Mouse (Mus musculus) lung, postnatal 10 days (tissue): ENCODE results near the gene Gpr68.
A peak's percentile ranks its signal among the peaks of the same experiment; 100 is the strongest.

Experiments
- DNase-seq: peaks from one replicate; pipeline ENCODE4 v3.0.0; 2021

Gpr68 gene

GRCm38 (mm10) chr12:100909765-100910164 is 1.8 kb upstream of the Gpr68 start:
- no peak for DNase-seq

DNA sequence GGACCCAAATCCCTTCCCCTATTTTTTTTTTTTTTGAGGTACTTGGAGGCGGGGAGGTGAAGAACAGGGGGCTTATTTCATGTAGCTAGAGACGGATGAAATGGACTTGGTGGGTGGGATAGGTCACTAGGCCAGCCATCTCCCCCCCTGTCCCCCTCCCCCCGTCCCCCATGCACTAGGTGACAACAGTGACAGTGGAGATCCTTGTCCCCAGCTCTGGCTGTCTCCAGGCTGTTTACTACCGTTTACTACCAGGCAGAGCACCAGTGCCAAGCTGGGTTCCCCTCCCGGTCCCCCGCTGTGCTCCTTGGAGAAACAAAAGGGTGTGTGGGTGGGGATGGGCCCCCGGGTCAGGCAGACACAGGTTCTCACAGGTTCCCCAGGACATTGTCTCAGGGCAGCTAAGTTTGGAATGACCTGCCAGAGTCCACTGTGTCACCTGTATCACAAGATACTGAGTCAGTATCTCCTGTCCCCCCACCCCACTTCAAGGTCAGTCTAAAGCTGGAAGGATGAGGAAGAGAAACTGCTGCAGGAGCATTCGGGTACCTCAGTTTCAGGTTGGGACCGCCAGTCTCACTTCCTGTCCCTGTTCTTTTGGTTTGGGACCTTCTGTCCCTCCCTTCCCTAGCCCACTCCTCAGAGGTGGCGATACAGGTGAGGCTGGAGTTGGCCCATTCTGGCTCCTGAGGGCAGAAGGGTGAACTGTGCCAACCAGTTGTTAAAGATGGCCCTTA is 468 bp upstream of the Gpr68 start:
- DNase-seq: no peak

DNA sequence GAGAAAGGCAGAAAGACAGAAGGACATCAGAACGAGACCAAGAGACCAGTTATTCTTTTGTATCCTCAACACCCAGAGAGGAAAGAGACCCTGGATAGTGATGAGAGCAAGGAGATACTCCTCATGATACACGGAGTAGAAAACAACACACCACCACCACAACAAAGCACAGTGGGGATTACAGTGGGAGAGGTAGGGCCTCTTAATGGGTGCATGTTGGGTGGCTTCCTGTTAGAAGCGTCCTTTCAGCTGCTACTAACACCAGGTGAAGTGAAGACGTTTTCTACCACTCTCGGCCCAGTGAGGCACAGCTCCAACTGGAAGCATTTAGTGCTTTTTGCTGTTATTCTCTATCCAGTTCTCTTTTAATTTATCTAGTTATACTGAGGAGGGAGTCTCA is 1.1 kb downstream of the Gpr68 start:
- no peak for DNase-seq

- DNase-seq: no peak
Measured at GRCm38 (mm10) chr12:100903761-100904160, 4.2 kb downstream of the Gpr68 start.

- no peak for DNase-seq
Measured at GRCm38 (mm10) chr12:100901386-100901785, 6.6 kb downstream of the Gpr68 start.

GRCm38 (mm10) chr12:100900901-100901300 is 7.1 kb downstream of the Gpr68 start:
- DNase-seq: no peak

DNA sequence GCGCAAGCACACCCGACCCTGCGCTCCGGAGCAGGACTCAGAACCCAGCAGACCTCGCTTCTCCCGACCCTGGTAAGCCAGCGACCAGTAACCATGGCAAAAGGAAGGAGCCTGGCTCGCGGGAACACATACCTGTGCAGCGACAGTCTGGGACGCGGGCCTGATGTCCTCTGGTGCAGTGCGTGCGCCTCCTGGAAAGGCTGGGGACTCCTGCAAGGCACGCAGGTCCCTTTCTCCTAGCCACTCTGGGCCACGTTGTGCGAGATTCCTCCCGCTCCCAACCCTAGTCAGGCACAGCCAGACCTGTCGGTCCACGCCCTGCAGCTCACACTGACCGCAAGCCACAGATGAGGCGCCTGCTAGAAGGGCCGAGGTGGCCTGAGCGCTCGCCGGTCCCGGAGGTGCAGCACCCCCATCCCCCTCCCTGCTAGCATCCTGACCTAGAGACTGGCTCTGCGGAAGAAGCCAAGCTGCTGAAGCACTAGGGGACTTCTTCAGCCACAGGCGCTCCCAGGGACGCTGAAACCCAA is 8.8 kb downstream of the Gpr68 start:
- DNase-seq: no peak

DNA sequence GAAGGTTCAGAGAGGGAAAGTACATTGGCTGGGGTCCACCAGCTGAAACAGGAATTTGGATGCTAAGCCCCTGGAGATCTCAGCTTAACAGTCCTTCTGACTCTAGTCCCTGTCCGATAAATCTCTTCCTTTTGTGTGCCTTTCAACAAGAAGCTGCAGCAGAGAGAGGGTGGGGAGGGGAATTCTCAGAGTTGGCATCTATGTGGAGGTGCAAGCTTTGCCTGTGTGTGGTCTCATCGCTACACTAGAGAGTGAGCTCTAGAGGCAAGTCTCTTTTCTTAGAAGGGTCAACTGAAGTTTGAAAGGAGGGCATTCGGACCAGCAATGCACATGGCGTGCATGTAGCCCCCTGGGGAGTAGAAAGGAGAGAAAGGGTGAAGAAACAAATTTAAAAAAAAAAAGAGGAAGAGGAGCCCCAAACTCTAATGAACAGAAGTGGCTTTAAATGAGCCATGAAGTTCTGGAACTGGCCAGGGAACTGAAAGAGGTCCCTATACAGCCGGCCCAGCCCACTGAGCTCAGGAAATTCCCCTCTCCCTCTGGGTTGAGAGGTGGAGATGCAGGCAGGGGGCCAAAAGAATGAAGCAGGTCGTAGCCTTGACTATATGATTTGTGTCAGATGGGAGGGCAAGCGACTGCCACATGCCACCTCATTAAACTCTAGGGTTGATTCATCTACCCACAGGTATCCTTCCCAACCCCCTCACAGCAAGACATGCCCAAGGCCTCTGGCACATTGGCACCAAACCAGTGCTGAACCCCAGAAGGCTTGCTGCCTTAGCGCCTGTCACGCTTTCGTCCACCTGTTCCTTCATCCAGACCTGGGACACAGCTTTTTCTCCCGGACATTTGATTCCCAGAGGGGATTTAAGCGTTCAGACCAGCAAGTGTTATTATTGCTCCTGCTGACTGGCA is 10.0 kb downstream of the Gpr68 start:
- no peak for DNase-seq

- DNase-seq: no peak
Measured at GRCm38 (mm10) chr12:100896661-100897060, 11.3 kb downstream of the Gpr68 start.

DNA sequence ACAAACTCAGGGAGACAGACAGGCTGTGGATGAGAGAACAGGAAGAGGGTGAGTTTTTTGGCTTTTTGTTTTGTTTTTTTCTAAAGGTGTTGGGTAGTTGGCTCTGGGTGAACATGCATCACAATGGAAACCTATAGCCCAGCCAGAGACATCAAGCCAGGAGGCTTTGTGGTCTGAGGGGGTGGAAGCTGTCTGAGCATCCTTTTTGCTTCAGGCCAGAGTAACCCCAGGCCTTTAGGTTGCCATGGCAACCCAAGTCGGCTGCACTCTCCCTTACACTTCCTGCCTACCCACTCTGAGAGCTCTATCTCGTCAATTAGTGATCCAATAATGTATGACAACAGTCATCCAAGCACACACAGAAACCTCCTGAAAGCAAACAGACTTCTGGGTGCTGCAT is 12.5 kb downstream of the Gpr68 start:
- no peak for DNase-seq

DNA sequence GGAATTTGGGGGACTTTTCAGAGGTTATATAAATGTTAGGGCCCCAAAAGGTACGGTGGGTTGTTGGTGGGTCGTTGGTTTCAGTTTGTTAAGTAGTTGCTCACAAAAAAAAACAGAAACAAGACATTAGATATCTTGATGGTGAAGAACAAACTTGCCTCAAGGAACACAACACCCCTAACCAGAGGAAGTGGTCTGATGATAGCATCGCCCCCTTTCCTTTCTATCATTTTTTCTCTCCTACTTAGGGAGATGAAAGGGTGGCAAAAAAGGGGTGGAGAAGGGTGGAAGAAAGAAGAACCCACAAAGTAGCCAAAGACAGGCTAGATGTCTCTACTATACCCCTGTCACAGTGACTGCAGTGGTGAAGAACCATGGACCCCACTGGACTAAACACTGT is 17.4 kb downstream of the Gpr68 start:
- no peak for DNase-seq

DNA sequence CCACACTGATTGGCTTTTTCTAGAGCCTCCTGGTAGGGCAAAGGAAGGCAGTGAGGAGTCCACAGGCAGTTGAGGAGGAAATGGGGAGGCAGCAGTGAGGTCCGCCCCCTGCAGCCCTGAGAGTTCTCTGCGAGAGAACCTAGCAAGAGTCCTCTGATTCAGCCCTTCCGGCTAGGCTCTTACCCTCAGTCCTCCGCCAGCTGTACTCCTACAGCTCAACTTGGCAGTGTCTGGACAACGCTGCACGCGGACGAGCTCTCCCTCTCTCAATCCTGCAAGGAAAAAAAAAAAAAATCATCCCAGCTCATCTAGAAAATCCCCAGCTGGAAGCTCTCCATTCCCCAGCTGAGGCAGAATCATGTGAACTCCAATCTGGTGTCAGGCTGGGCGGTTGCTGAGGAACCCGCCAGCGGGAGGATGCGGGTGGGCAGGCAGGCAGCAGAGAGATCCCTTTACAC is 20.2 kb downstream of the Gpr68 start:
- peak; percentile 73 for DNase-seq

DNA sequence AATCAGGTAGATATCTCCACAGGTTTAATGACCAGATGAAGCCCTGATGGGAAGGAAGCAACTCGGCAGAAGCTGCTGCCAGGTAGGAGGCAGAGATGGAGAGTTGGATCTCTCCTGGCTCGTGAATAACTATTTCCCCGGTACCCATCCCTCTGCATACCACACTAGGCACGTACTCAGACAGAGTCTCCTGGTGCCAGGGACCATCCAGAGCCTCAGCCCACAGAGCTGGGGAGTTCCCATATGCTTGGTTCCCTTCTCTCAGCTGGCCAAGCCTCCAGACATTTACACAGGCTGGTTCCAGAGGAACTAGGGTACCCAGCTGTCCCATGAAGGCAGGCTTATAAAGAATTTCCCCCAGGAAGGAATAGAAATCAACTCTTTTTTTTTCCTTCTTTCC is 21.1 kb downstream of the Gpr68 start:
- no peak for DNase-seq

GRCm38 (mm10) chr12:100885585-100885984 is 22.4 kb downstream of the Gpr68 start:
- no peak for DNase-seq

GRCm38 (mm10) chr12:100883168-100883567 is 24.8 kb downstream of the Gpr68 start:
- no peak for DNase-seq

GRCm38 (mm10) chr12:100878556-100878955 is 29.4 kb downstream of the Gpr68 start:
- DNase-seq: no peak

DNA sequence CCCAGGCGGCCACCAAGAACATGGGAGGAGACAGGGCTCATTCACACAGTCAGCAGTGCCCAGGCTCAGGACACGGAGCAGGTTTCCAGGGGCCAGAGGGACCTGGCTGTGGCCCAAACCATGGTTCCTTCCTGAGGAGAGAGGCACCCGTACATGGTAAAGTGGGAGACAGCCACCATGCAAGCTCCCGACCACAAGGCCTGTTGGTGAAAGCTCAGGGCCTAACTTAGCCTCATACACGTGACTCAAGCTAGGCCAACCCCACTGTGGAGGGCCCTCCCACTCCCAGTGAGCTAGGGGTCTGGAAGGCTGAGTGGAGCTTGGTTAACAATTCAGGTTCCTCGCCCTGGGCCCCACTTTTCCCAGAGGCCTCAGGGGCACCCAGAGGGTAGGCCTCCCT is 30.1 kb downstream of the Gpr68 start:
- DNase-seq: no peak

GRCm38 (mm10) chr12:100875960-100876359 is 32.0 kb downstream of the Gpr68 start:
- no peak for DNase-seq

GRCm38 (mm10) chr12:100875553-100875952 is 32.4 kb downstream of the Gpr68 start:
- no peak for DNase-seq

- DNase-seq: no peak
Measured at GRCm38 (mm10) chr12:100873612-100874011, 34.4 kb downstream of the Gpr68 start.

- DNase-seq: no peak
Measured at GRCm38 (mm10) chr12:100871841-100872240, 36.2 kb downstream of the Gpr68 start.

- no peak for DNase-seq
Measured at GRCm38 (mm10) chr12:100871234-100871633, 36.8 kb downstream of the Gpr68 start.

DNA sequence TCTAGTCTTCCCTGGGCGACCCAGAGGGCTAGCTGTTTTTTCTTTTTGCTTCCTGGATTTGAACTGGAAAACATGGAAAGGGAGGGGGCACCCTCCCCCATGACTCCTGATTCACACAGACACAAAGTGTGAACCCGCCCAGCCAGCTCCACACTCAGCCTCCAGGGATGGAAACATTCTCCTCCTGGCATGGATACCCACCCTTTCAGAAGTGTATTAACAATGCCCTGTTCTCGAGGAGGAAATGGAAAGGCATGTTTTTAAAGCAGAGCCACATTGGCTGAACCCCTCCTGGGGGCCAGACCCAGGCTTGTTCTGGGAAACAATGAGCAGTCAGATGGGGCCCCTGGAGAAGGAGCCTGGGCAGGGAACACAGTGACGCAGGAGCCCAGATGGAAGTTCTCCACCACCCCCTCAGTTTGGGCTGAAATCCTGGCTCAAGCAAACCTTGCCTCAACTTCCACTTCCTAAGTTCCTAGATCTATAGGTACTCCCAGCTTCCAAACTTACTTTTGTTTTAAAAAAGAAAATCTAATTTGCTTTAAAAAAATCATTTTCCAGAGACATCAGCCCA is 39.9 kb downstream of the Gpr68 start:
- no peak for DNase-seq
